Comparison of ENCODE assay signal across 9 mouse cellular contexts in genomic region chr7:44983085-44983484, GRCm38 (mm10). TPM values are rescaled to one million over a fixed set of nuclear protein-coding genes. Genes with fewer than 3 reads are reported as not detected.
DNase-seq lines count a peak whose midpoint lies in the region; ATAC-seq lines count a peak whose summit lies in the region.
"Had no signal": no experiment of that assay in that cellular context is flagged by ENCODE, and none has a peak within 500 bp of the region (broad histone marks: within the 10 kb centered on the region; RNA-seq: fewer than 3 reads in every experiment).

No protein-coding gene starts in this region.

- H3K4me3 ChIP-seq in liver, embryonic 15.5 days (replicated peaks) = no peak overlapping the region
- H3K4me3 ChIP-seq: erythroblast, embryonic 14.5 days had no signal

- H3K27ac ChIP-seq in liver, embryonic 15.5 days (replicated peaks) = 0 out of 2 replicates have a peak overlapping the region, but pooled peaks have one; percentile 90

- 21% methylated on average over 6 of the region's 6 CpGs for WGBS in liver, embryonic 15.5 days (ENCODE audit: insufficient replicate concordance)

- peak; percentile 84 for DNase-seq in 416B (ENCODE audit: low read depth)
- peak; percentile 88 to 91 for DNase-seq in adrenal gland, adult 18-20 months (ENCODE audit: low spot score in 2 of 2)
- DNase-seq in embryo, embryonic 11.5 days (ENCODE audit: low read depth, low spot score) = peak; percentile 73
- peak; percentile 85 for DNase-seq in heart, adult 8-10 months (ENCODE audit: low spot score)
- peak; percentile 90 to 95 for DNase-seq in kidney, postnatal 36 days
- DNase-seq in ovary, adult 18-20 months (ENCODE audit: low spot score) = peak; percentile 59
- peak; percentile 90 for DNase-seq in thymus, postnatal 14 days

- H3K4me1 ChIP-seq in liver, embryonic 15.5 days (replicated peaks) = peaks cover 43% of the 10 kb centered on the region

- no peak overlapping the region for H3K4me2 ChIP-seq in liver, embryonic 15.5 days

- no peaks in the 10 kb centered on the region for H3K27me3 ChIP-seq in liver, embryonic 15.5 days

- no peak for ATAC-seq in liver, embryonic 15.5 days (ENCODE audit: insufficient read depth)

- H3K9ac ChIP-seq in liver, embryonic 15.5 days = no peak overlapping the region

- H3K9me3 ChIP-seq in liver, embryonic 15.5 days (replicated peaks) = no peaks in the 10 kb centered on the region

- H3K36me3 ChIP-seq in liver, embryonic 15.5 days (replicated peaks) = peaks cover 42% of the 10 kb centered on the region

RNA-seq across cellular contexts. Expression of gene Prmt1, which starts 3.3 kb away (rescaled TPM):
- total RNA-seq in adrenal gland, adult 18-20 months (2021) = 100 to 1,000 TPM; 203 to 216 TPM
- 100 to 1,000 TPM in 2 of 4 experiments, 10 to 100 TPM in 2; 88.3 to 107 (median 102) TPM for total RNA-seq in heart, adult 8-10 months (2022)
- polyA plus RNA-seq in liver, embryonic 15.5 days (2015; fragmentation: Nextera tagmentation; extraction: Ambion mirVana) = 111 and 114 TPM in 2 replicates

RNA-seq across cellular contexts. Expression of gene Cpt1c, which starts 8.4 kb away (rescaled TPM):
- total RNA-seq in adrenal gland, adult 18-20 months (2021) = 10 to 100 TPM in 1 of 2 experiments, 1 to 10 TPM in 1; 9.3 to 12.8 TPM
- 1 to 10 TPM; 1.4 to 2.7 (median 1.8) TPM for total RNA-seq in heart, adult 8-10 months (2022)
- 1.5 and 1.6 TPM in 2 replicates for polyA plus RNA-seq in liver, embryonic 15.5 days (2015; fragmentation: Nextera tagmentation; extraction: Ambion mirVana)

RNA-seq across cellular contexts. Expression of gene Irf3, which starts 14.4 kb away (rescaled TPM):
- total RNA-seq in adrenal gland, adult 18-20 months (2021) = 100 to 1,000 TPM; 128 to 131 TPM
- total RNA-seq in heart, adult 8-10 months (2022) = 10 to 100 TPM; 23.2 to 31.9 (median 27.0) TPM
- 39.4 and 47.2 TPM in 2 replicates for polyA plus RNA-seq in liver, embryonic 15.5 days (2015; fragmentation: Nextera tagmentation; extraction: Ambion mirVana)

RNA-seq across cellular contexts. Expression of gene Bcl2l12, which starts 15.4 kb away (rescaled TPM):
- 10 to 100 TPM; 13.9 to 14.2 TPM for total RNA-seq in adrenal gland, adult 18-20 months (2021)
- total RNA-seq in heart, adult 8-10 months (2022) = 10 to 100 TPM in 3 of 4 experiments, 1 to 10 TPM in 1; 8.6 to 13.5 (median 11.0) TPM
- polyA plus RNA-seq in liver, embryonic 15.5 days (2015; fragmentation: Nextera tagmentation; extraction: Ambion mirVana) = 12.3 and 13.7 TPM in 2 replicates

RNA-seq across cellular contexts. Expression of gene Scaf1, which starts 33.1 kb away (rescaled TPM):
- 10 to 100 TPM; 75.1 to 85.9 TPM for total RNA-seq in adrenal gland, adult 18-20 months (2021)
- 10 to 100 TPM; 46.8 to 56.2 (median 49.7) TPM for total RNA-seq in heart, adult 8-10 months (2022)
- polyA plus RNA-seq in liver, embryonic 15.5 days (2015; fragmentation: Nextera tagmentation; extraction: Ambion mirVana) = 10.4 and 11.9 TPM in 2 replicates
